Mouse (Mus musculus) neural tube, embryonic 13.5 days (tissue): ENCODE measurements around the gene Atxn7l2. TPM values are rescaled to one million over a fixed set of nuclear protein-coding genes. Genes with fewer than 3 reads are reported as not detected.
A peak's percentile ranks its signal among the peaks of the same experiment; 100 is the strongest.

ENCODE experiments used
- ATAC-seq: fragments of 200-750 bp; cut with Nextera tagmentation; 2 replicates; pipeline ENCODE4 v1.8.0; 2017; ENCODE audit warnings: low read depth, mild to moderate bottlenecking, moderate TSS enrichment, moderate library complexity
- H3K27ac ChIP-seq: fragments of 300-500 bp; sonication (generic); replicated peaks from 2 replicates; pipeline ENCODE4 v1.5.1; 2015; ENCODE audit warnings: moderate library complexity, mild to moderate bottlenecking, inconsistent platforms
- H3K27me3 ChIP-seq: fragments of 300-500 bp; sonication (generic); 2 replicates; pipeline ENCODE4 v1.6.1; 2015; ENCODE audit warnings: mild to moderate bottlenecking, inconsistent platforms
- H3K36me3 ChIP-seq: fragments of 300-500 bp; sonication (generic); 2 replicates; pipeline ENCODE4 v1.6.1; 2015; ENCODE audit warnings: mild to moderate bottlenecking, inconsistent platforms
- H3K4me1 ChIP-seq: fragments of 300-500 bp; sonication (generic); replicated peaks from 2 replicates; pipeline ENCODE4 v1.6.1; 2015; ENCODE audit warnings: inconsistent platforms
- H3K4me2 ChIP-seq: fragments of 300-500 bp; sonication (generic); 2 replicates; pipeline ENCODE4 v1.6.1; 2015; ENCODE audit warnings: inconsistent platforms, mild to moderate bottlenecking, moderate library complexity
- H3K4me3 ChIP-seq: fragments of 300-500 bp; sonication (generic); 2 replicates; pipeline ENCODE4 v1.5.1; 2015; ENCODE audit warnings: mild to moderate bottlenecking, inconsistent platforms
- H3K9ac ChIP-seq: fragments of 300-500 bp; sonication (generic); 2 replicates; pipeline ENCODE4 v1.6.1; 2015; ENCODE audit warnings: moderate library complexity, mild to moderate bottlenecking, inconsistent platforms
- H3K9me3 ChIP-seq: fragments of 300-500 bp; sonication (generic); 2 replicates; pipeline ENCODE4 v1.6.1; 2016; ENCODE audit warnings: inconsistent platforms
- WGBS: fragments of 180-500 bp; shearing (Covaris S2); methylation state at CpG from one replicate; pipeline ENCODE4 v1.1.7; 2015; 5-methylcytosine and 5-hydroxymethylcytosine counted together
- polyA plus RNA-seq: library from polyadenylated mRNA; unstranded; fragments of >200 nt; fragmentation: Nextera tagmentation; extraction: Ambion mirVana; gene quantifications from 2 replicates; pipeline ENCODE4 v1.2.1, GENCODE M21; 2015

Atxn7l2 gene
- polyA plus RNA-seq, 1 experiment from 2014 or later, result 26.0 TPM

- Histone ChIP-seq H3K4me2 (peak overlapping the region; percentile 90), H3K9me3 (no peaks in the 10 kb centered on the region), H3K27me3 (peaks cover 6% of the 10 kb centered on the region; the same call in 1 of the 2 replicates), H3K4me3 (peak overlapping the region; percentile 80), H3K9ac (peak overlapping the region; percentile 91), H3K36me3 (peaks cover 18% of the 10 kb centered on the region), H3K4me1 (peaks cover 66% of the 10 kb centered on the region), H3K27ac (peak overlapping the region; percentile 81)
- WGBS, result 59% methylated on average over 20 of the region's 20 CpGs
- peak; percentile 21 for ATAC-seq
These were observed 23.5 kb downstream of the Atxn7l2 start for GRCm38 (mm10) chr3:108187111-108187795.

DNA sequence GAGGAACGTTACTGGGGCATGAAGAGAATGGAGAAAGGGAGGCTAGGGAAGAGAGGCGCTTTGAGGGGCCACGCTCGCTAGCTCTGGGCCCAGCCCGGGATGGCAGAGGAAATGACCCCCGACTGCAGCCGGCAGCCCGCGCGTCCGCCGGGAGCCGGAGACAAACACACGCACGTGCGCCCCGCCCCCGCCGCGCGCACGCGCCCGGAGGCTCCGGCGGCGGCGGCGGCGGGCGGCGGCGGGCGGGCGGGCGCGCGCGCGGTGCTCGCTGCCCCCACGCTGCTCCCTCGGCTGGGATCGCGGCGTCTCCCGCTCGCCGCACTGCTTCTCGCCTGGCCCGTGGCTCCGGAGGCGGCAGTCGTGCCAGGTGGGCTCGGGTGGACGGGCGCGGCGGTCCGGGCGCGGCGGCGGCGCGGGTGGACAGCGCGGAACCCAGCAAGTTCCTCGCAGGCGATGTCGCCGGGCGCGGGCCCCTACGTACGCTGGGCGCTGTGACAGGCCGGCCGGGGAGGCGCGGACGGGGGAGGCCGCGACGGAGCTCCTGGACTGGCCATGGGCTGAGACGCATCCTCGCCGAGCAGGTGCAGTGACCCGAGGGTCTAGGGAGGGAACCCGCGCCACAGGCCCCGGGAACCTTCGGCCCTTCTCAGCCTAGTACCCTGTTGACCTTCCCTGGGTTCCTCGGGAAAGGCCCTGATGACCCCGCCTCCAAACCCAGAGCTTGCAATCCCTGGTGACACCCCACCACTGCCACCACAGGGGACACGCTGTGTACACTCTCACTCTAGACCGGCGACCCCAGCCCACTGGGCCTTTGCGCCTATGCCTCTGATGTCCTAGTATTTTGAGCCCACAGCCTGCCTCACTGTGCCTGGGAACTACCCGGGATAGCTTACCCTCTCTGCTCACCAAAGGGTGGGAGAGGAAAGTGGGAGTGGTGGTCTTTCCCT lies 24.4 kb downstream of the Atxn7l2 start, which contains the start of gene Amigo1:
Gene Amigo1, plus strand, starts transcription at position 238 of the 950 bp plus-strand sequence.
- peak within 1 kb of the TSS; percentile 80 for H3K4me3 ChIP-seq
- H3K36me3 ChIP-seq, result peaks cover 18% of the 10 kb centered on the region
- peaks cover 59% of the 10 kb centered on the region for H3K4me1 ChIP-seq
- peak; percentile 74 for ATAC-seq
- H3K27me3 ChIP-seq, result peaks cover 6% of the 10 kb centered on the region; the same call in 1 of the 2 replicates
- H3K4me2 ChIP-seq, result peak within 1 kb of the TSS; percentile 90
- under 1% methylated on average over 83 of the region's 100 CpGs for WGBS
- H3K9ac ChIP-seq, result peak within 1 kb of the TSS; percentile 91
- peak within 1 kb of the TSS; percentile 81 for H3K27ac ChIP-seq
- H3K9me3 ChIP-seq, result no peaks in the 10 kb centered on the region

DNA sequence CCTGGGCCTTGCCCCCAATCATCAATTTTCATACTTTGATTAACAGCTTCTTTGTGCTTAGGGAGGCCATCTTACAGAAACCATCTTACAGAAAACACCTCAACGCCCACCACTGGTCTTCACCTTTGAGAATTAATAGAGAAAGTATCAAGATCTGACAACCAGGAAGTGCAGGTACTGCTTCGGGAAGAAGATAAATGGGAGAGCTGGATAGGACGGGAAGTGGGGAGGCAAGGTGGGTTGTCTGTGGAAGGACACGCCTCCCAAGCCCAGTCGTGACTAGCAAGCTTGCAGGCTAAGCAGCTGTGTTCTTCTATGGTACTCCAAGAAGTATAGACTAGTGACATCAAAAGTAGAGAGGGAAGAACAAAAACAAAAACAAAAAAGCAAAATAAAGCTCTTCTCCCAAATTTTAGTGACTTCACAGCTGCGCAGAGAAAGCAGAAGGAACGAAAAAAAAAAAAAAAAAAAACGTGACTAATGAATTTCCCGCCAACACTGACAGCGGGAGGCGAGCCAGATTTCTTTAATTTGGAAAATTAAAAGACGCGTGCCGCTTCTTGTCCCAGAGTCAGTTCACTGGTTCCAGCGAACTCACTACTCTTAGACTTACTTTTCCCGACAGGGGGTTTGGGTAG lies 25.2 kb downstream of the Atxn7l2 start:
- H3K4me1 ChIP-seq, result peaks cover 51% of the 10 kb centered on the region
- no peak for ATAC-seq
- peaks cover 6% of the 10 kb centered on the region; the same call in 1 of the 2 replicates for H3K27me3 ChIP-seq
- peak overlapping the region; percentile 91 for H3K9ac ChIP-seq
- peaks cover 14% of the 10 kb centered on the region for H3K36me3 ChIP-seq
- 3% methylated on average over 16 of the region's 16 CpGs for WGBS
- H3K9me3 ChIP-seq, result no peaks in the 10 kb centered on the region
- H3K4me3 ChIP-seq, result peak overlapping the region; percentile 80
- H3K27ac ChIP-seq, result peak overlapping the region; percentile 81
- H3K4me2 ChIP-seq, result peak overlapping the region; percentile 90

DNA sequence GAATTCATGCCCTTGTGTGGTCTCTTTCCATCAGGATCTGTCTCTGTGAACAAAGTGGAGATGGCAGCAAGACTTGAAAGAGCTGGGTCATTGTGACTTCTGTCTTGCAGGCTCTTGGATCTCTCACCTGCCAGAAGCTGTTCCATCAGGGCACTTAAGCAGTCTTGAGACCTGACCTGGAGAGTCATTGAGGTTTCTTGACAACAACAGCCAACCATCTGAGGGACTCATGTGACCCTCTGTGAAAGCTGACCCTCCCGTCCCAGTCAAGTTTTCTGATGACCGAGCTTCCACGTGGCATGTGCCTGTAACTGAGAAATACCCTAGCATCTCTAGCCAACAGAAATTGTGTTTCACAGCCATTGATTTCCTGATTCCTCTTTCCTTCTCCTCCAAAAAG lies 26.0 kb downstream of the Atxn7l2 start:
- 80% methylated on average over 3 of the region's 3 CpGs for WGBS
- Histone ChIP-seq H3K4me3 (no peak overlapping the region), H3K9ac (no peak overlapping the region), H3K27me3 (peaks cover 6% of the 10 kb centered on the region; the same call in 1 of the 2 replicates), H3K36me3 (peaks cover 14% of the 10 kb centered on the region), H3K4me1 (peaks cover 42% of the 10 kb centered on the region), H3K4me2 (no peak overlapping the region), H3K27ac (no peak overlapping the region), H3K9me3 (no peaks in the 10 kb centered on the region)
- no peak for ATAC-seq

- no peak overlapping the region for H3K9ac ChIP-seq
- no peak overlapping the region for H3K4me3 ChIP-seq
- H3K27ac ChIP-seq, result no peak overlapping the region
- no peak overlapping the region for H3K4me2 ChIP-seq
- H3K36me3 ChIP-seq, result no peaks in the 10 kb centered on the region
- H3K4me1 ChIP-seq, result peaks cover 12% of the 10 kb centered on the region
- no peak for ATAC-seq
- WGBS, result 41% methylated on average over 2 of the region's 2 CpGs
- no peaks in the 10 kb centered on the region for H3K9me3 ChIP-seq
- H3K27me3 ChIP-seq, result peaks cover 6% of the 10 kb centered on the region; the same call in 1 of the 2 replicates
These were observed 30.2 kb downstream of the Atxn7l2 start for GRCm38 (mm10) chr3:108180514-108180913.

DNA sequence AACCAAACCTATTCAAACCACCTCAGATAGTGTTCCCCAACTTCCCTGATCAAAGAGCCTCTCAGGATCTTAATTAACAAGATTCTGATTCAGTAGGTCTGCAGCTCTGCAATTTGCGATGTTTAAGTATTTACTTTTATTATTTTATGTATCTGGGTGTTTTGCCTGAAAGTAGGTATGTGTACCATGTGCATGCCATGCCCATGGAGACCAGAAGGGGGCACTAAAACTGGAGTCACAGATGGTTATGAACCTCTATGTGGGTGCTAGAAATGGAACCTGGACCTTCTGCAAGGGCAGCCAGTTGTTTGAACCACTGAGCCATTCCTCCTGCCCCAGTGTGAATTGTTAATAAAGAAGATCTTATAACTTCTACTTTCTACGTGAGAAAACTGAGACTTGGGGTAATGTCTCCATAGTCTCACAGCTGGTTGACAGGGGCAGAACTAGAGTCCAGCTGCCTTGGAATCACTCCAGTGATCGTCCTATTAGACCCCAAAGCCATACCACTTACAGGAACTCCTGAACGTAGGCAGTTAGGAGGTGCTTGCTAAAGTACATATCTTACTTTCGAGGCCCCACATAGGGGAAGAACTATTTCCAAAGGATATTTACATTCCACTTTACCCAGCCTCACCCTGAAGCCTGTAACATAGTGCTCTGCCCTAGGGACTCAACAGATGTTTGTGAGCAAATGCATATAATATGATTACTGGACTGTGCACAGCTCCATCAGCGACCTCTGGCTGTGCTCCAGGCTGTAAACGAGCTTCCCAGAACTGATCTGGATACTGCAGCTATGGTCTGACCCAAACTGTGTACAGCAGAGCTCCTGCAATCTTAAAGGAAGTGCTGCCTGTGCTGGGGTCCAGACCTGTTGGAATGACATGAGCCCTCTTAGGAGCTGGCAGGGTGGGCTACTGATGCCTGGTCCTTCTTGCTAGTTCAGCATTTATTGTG lies 31.7 kb downstream of the Atxn7l2 start:
- H3K36me3 ChIP-seq, result no peaks in the 10 kb centered on the region
- no peak overlapping the region for H3K9ac ChIP-seq
- H3K4me2 ChIP-seq, result no peak overlapping the region
- no peaks in the 10 kb centered on the region for H3K27me3 ChIP-seq
- H3K4me1 ChIP-seq, result peaks cover 24% of the 10 kb centered on the region
- no peak for ATAC-seq
- no peaks in the 10 kb centered on the region for H3K9me3 ChIP-seq
- no peak overlapping the region for H3K4me3 ChIP-seq
- H3K27ac ChIP-seq, result no peak overlapping the region
- 78% methylated on average over 7 of the region's 7 CpGs for WGBS

DNA sequence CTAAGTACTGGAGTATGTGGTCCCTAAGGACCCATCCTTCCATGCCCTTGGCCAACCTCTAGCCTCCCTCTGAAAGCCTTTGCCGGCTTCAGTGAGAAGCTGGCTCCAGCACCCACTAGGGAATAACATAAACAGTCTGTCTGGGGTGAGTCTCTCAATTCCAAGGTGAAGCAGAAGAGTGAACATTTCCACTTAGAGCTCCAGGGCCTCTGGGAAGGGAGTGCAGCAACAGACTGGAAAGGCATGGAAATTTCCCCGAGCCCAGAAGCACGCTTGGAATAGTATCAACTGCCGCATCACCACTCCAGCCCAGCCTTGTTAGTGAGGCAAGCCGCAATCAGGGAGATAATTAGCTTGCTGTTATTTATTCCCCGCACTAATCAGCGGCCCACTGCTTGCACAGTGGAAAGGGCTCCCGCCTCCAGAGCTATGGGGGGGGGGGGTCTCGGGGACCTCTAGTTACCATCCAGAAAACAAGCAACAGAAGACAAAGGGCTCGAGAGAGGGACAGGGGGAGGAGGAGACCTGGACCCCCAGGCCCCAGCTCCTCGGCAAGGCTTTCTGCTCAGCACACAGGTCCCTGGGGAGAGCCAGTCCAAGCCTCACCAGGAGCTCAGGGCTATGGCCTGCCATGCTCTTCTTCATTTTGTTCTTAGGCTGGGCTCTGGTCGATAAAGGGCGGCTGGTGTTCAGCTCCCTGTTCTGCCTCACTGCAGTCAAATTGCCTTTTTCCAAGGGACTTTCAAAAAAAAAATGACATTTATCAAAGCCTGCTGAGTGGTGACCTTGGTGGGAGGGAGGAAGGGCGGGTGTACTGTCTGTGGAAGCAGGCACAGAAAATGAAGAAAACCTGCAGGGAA lies 35.8 kb downstream of the Atxn7l2 start:
- 14% methylated on average over 14 of the region's 14 CpGs for WGBS
- peak overlapping the region; percentile 47 for H3K9ac ChIP-seq
- ATAC-seq, result peak; percentile 90
- peaks cover 31% of the 10 kb centered on the region for H3K4me1 ChIP-seq
- H3K27ac ChIP-seq, result peak overlapping the region; percentile 93
- H3K4me3 ChIP-seq, result no peak overlapping the region
- no peaks in the 10 kb centered on the region for H3K36me3 ChIP-seq
- H3K4me2 ChIP-seq, result peak overlapping the region; percentile 43
- no peaks in the 10 kb centered on the region for H3K9me3 ChIP-seq
- no peaks in the 10 kb centered on the region for H3K27me3 ChIP-seq

- Histone ChIP-seq H3K36me3 (no peaks in the 10 kb centered on the region), H3K4me1 (peaks cover 63% of the 10 kb centered on the region), H3K27me3 (no peaks in the 10 kb centered on the region), H3K9ac (peak overlapping the region; percentile 38; the same call in 1 of the 2 replicates), H3K4me3 (no peak overlapping the region), H3K4me2 (no peak overlapping the region), H3K27ac (peak overlapping the region; percentile 92), H3K9me3 (no peaks in the 10 kb centered on the region)
- WGBS, result 36% methylated on average over 3 of the region's 3 CpGs
- ATAC-seq, result no peak
These were observed 41.5 kb downstream of the Atxn7l2 start for GRCm38 (mm10) chr3:108169199-108169598.

DNA sequence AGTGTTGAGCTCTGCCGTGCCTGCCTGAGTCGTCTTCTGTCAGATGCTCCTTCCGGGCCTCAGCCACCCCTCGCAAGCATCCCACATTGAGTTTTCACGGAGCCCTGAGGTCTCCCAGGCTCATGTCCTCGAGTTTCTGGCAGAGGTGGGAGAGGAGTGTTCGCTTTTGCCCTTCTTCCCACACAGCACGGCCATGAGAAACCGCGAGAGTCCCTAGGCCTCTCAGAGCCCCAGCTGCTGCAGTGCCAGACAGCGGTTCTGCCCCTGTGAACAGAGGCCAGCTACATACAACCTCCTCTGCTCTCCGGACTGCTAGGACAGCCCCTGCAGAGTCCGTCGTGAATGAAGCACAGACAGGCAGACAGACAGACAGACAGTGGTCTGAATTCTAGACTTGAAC lies 43.2 kb downstream of the Atxn7l2 start:
- H3K4me3 ChIP-seq, result no peak overlapping the region
- H3K9me3 ChIP-seq, result no peaks in the 10 kb centered on the region
- H3K4me2 ChIP-seq, result no peak overlapping the region
- ATAC-seq, result no peak
- H3K9ac ChIP-seq, result peak overlapping the region; percentile 35
- peaks cover 54% of the 10 kb centered on the region for H3K4me1 ChIP-seq
- H3K27me3 ChIP-seq, result 0 out of 2 replicates have a peak, but pooled peaks cover 6% of the 10 kb centered on the region
- peak overlapping the region; percentile 92 for H3K27ac ChIP-seq
- no peaks in the 10 kb centered on the region for H3K36me3 ChIP-seq
- WGBS, result 27% methylated on average over 14 of the region's 14 CpGs

- WGBS, result 8% methylated on average over 9 of the region's 11 CpGs
- ATAC-seq, result peak; percentile 79
- H3K9me3 ChIP-seq, result no peaks in the 10 kb centered on the region
- H3K36me3 ChIP-seq, result no peaks in the 10 kb centered on the region
- H3K9ac ChIP-seq, result no peak overlapping the region
- peak overlapping the region; percentile 92 for H3K27ac ChIP-seq
- 0 out of 2 replicates have a peak, but pooled peaks cover 6% of the 10 kb centered on the region for H3K27me3 ChIP-seq
- peak overlapping the region; percentile 11; the same call in 1 of the 2 replicates for H3K4me2 ChIP-seq
- peaks cover 54% of the 10 kb centered on the region for H3K4me1 ChIP-seq
- no peak overlapping the region for H3K4me3 ChIP-seq
These were observed 44.1 kb downstream of the Atxn7l2 start for GRCm38 (mm10) chr3:108166486-108167211.
